Mouse (Mus musculus) testis, adult 10 weeks (tissue): ENCODE results near the gene Olfr813. TPM values are rescaled to one million over a fixed set of nuclear protein-coding genes. Genes with fewer than 3 reads are reported as not detected.

Experiments
- polyA plus RNA-seq: library from polyadenylated mRNA; stranded (reverse); fragments of 350-450 nt; fragmentation: Illumina TruSeq; extraction: RNeasy Lipid Tissue Mini Kit (QIAGEN cat#74804); gene quantifications from one replicate; pipeline ENCODE4 v1.2.3, GENCODE M21; 2014; ENCODE audit warnings: low read depth, low replicate concordance

Olfr813 gene
- polyA plus RNA-seq = not detected

DNA sequence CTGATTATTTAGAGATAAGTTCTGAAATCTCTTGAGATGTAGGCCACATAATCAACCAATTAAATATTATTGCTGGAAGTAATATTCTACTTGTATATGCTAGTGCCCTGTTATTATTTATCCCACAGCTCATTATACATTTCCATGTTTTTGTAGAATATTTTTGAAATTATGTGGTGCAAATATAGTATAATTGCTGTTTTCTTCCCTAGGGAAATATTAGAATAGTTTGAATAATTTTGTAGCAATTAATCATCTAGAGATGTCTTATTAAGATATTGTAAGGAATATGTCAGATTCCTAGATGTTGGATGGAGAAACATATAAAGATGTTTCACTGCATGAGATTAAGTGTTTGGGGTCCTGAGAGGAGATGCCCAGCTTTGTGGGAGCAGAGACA is at the start of gene Olfr813:
Gene Olfr813 (plus strand): TSS at position 301 of the 400 bp plus-strand sequence.

DNA sequence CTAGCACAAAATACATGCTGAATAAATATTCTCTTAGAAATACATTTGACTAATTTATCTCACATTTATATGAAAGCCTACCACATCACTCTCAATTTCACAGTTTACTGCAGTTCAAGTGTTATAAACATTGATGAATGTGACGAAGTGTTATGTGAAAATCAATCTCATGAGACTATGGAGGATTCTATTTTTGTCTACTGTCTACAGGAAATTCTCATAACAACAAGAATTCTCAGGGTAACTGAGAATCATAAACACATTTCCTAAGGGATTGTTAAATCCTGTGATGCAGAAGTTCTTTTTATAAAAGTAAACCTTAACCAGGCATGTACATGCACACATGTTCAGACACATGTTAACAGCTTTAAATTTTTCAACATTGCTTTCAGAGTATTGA is 9.2 kb upstream of the Olfr813 start, which contains the start of gene Olfr812:
Gene Olfr812 (minus strand): TSS at position 101 of the 400 bp plus-strand sequence.

DNA sequence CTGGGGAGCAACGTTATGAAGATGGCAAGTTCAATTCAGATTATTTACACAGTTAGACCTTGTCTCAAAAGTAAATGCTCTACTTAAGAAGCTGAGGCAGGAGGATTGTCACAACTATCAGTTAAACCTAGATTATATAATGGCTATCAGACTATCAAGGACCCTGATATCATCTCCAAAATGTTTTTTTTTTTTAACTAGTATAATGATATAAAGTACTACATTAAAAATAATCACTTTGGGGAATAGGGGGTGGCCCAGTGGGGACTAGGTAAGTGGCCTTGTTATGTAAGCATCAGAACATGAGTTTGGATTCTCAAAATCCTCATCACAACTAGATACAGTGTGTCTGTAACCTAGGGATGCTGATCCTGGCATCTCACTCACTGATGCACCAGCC is 24.6 kb downstream of the Olfr813 start, which contains the start of gene Olfr814:
Gene Olfr814 (minus strand): TSS at position 101 of the 400 bp plus-strand sequence.

DNA sequence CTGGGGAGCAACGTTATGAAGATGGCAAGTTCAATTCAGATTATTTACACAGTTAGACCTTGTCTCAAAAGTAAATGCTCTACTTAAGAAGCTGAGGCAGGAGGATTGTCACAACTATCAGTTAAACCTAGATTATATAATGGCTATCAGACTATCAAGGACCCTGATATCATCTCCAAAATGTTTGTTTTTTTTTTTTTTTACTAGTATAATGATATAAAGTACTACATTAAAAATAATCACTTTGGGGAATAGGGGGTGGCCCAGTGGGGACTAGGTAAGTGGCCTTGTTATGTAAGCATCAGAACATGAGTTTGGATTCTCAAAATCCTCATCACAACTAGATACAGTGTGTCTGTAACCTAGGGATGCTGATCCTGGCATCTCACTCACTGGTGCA is 50.6 kb downstream of the Olfr813 start, which contains the start of gene Olfr815:
Gene Olfr815 (minus strand): TSS at position 101 of the 400 bp plus-strand sequence.

Other genes with a start within 250 kb of the Olfr813 start
- gene Olfr796, start 242.8 kb upstream of the Olfr813 start, polyA plus RNA-seq = not detected
- not detected for gene Olfr798, start 227.4 kb upstream of the Olfr813 start, polyA plus RNA-seq
- not detected for gene Olfr799, start 217.9 kb upstream of the Olfr813 start, polyA plus RNA-seq
- not detected for gene Olfr800, start 197.7 kb upstream of the Olfr813 start, polyA plus RNA-seq
- gene Olfr801, start 181.5 kb upstream of the Olfr813 start, polyA plus RNA-seq = not detected
- gene Olfr802, start 167.2 kb upstream of the Olfr813 start, polyA plus RNA-seq = not detected
- not detected for gene Olfr803, start 161.1 kb upstream of the Olfr813 start, polyA plus RNA-seq
- gene Olfr804, start 152.2 kb upstream of the Olfr813 start, polyA plus RNA-seq = not detected
- not detected for gene Olfr805, start 126.0 kb upstream of the Olfr813 start, polyA plus RNA-seq
- gene Olfr806, start 113.4 kb upstream of the Olfr813 start, polyA plus RNA-seq = not detected
- gene Olfr807, start 97.6 kb upstream of the Olfr813 start, polyA plus RNA-seq = not detected
- not detected for gene Olfr808, start 89.9 kb upstream of the Olfr813 start, polyA plus RNA-seq
- gene Olfr809, start 80.7 kb upstream of the Olfr813 start, polyA plus RNA-seq = not detected
- gene Olfr810, start 60.5 kb upstream of the Olfr813 start, polyA plus RNA-seq = not detected
- not detected for gene Olfr811, start 51.0 kb upstream of the Olfr813 start, polyA plus RNA-seq
- not detected for gene Olfr812, start 9.3 kb upstream of the Olfr813 start, polyA plus RNA-seq
- gene Olfr814, start 24.5 kb downstream of the Olfr813 start, polyA plus RNA-seq = not detected
- not detected for gene Olfr815, start 50.5 kb downstream of the Olfr813 start, polyA plus RNA-seq
- gene Olfr816, start 60.2 kb downstream of the Olfr813 start, polyA plus RNA-seq = not detected
- gene Olfr818, start 93.7 kb downstream of the Olfr813 start, polyA plus RNA-seq = not detected
- not detected for gene Olfr819, start 111.9 kb downstream of the Olfr813 start, polyA plus RNA-seq
- gene Olfr247, start 120.8 kb downstream of the Olfr813 start, polyA plus RNA-seq = not detected
- not detected for gene Gm10310, start 129.7 kb downstream of the Olfr813 start, polyA plus RNA-seq
- gene Olfr820, start 157.3 kb downstream of the Olfr813 start, polyA plus RNA-seq = not detected
- gene Olfr821, start 175.0 kb downstream of the Olfr813 start, polyA plus RNA-seq = not detected
- gene Olfr822, start 215.8 kb downstream of the Olfr813 start, polyA plus RNA-seq = not detected